Mouse (Mus musculus) embryonic fibroblast, embryonic 13.5 days (primary cell): ENCODE results near the gene Ift57.

Source experiments
- CTCF ChIP-seq: IDR thresholded peaks from 2 replicates; pipeline ENCODE4 v1.5.1; 2011; ENCODE audit warnings: mild to moderate bottlenecking, control low read depth, low read length, moderate library complexity, borderline replicate concordance; ENCODE audit not compliant: insufficient read depth
- POLR2A ChIP-seq: IDR thresholded peaks from 2 replicates; pipeline ENCODE4 v1.6.1; 2011; ENCODE audit warnings: low read depth, mild to moderate bottlenecking, control low read depth, low read length, moderate library complexity

- TF ChIP-seq CTCF = no peak
- TF ChIP-seq POLR2A = no peak
These were observed 104.0 kb downstream of the Ift57 start for GRCm38 (mm10) chr16:49802993-49803392.
